Mouse (Mus musculus) gastrocnemius, postnatal 25 days (tissue): ENCODE data around the gene Ikzf3. TPM values are rescaled to one million over a fixed set of nuclear protein-coding genes. Genes with fewer than 3 reads are reported as not detected.
A peak's percentile ranks its signal among the peaks of the same experiment; 100 is the strongest.

Source experiments
- DNase-seq: peaks from one replicate; pipeline ENCODE4 v3.0.0; 2022
- total RNA-seq, 2 experiments: library from RNA; stranded (reverse); gene quantifications; 1 replicate in 1 of 2; 2 replicates in 1 of 2; pipeline ENCODE4 v1.2.3; 2021

Gene Ikzf3
- total RNA-seq, 2 experiments from 2014 or later, result 0.15 TPM; not detected in 1

GRCm38 (mm10) chr11:98473916-98474479 lies 71.8 kb downstream of the Ikzf3 start:
- no peak for DNase-seq

- no peak for DNase-seq
These were observed 73.1 kb downstream of the Ikzf3 start for GRCm38 (mm10) chr11:98472696-98473095.

GRCm38 (mm10) chr11:98470795-98471194 lies 75.0 kb downstream of the Ikzf3 start:
- no peak for DNase-seq

- no peak for DNase-seq
These were observed 75.8 kb downstream of the Ikzf3 start for GRCm38 (mm10) chr11:98469761-98470714.

DNA sequence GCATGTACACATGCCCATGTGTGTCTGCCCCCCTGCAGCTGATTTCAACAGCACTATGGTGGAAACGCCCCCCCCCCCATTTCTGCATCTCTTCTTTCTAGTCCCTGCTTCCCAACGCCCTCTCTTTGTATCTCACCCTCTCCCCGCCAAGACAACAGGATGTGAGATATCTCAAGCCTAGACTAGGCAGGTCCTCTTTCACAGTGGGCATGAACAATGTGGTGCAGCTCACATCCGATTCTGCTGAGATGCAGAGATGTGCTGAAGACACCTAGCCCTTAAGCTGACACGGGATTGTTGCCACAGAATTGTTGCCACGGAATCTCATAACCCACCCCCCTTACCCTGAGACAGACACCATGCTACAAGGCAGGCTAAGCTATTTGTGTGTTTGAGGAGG lies 81.3 kb downstream of the Ikzf3 start:
- no peak for DNase-seq

DNA sequence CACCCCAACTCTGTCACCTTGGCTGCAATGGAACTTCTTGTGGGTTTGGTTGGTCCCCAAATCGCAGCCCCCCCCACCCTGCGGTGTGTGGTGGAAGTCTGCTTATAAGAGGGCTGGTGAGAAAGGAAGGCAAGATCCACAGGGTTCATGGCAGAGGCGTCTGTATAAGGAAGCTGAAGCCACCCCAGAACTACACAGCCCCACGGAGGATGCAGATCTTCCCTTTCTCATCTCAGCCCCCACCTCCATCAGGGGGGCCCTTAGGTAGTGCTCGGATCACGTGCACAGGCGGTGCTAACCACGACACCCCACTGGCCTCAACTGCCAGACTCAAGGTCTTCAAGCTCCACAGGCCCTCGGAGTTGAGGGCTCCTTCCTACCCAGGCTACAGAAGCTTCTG lies 81.9 kb downstream of the Ikzf3 start:
- DNase-seq, result no peak

GRCm38 (mm10) chr11:98462255-98462654 lies 83.6 kb downstream of the Ikzf3 start:
- DNase-seq, result no peak

- DNase-seq, result no peak
These were observed 84.6 kb downstream of the Ikzf3 start for GRCm38 (mm10) chr11:98461109-98461720.

GRCm38 (mm10) chr11:98459860-98460259 lies 86.0 kb downstream of the Ikzf3 start:
- no peak for DNase-seq

GRCm38 (mm10) chr11:98459071-98459741 lies 86.6 kb downstream of the Ikzf3 start:
- no peak for DNase-seq

GRCm38 (mm10) chr11:98458121-98458990 lies 87.5 kb downstream of the Ikzf3 start:
- no peak for DNase-seq

DNA sequence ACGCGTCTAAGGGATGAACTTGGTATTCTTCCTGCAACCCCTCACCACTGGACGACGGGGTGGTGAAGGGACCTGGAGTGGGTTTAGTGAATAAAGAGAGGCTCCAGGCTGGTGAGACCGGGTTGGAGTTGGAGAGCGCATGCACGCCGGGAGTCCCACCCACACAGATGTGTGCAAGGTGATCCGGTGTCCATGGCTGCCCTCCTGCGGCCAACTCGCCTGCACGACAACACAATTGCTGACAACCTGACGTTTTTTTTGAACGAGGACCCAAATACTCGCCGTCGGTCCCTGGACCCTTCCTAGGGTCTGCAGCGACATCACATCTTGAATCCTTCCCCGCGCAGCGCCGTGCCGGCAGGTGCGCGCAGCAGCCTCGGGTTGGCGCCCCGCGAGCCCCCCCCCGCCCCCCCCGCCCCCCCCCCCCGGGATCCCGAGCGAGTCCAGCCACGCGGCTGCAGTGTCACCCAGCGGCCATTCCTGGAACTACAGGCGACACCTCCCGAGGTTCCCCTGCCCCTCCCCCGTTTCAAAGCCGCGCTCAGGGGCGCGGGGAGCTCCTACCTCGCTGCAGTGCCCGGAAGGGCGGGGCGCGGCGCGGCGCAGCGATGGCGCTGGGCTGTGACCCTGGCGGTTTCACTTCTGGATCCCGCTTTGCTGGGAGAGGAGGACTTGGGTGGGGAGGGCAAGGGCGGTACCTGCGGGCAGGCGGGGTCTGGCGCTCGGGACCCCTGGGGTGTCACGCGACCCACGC lies 88.3 kb downstream of the Ikzf3 start:
- DNase-seq, result peak; percentile 64

DNA sequence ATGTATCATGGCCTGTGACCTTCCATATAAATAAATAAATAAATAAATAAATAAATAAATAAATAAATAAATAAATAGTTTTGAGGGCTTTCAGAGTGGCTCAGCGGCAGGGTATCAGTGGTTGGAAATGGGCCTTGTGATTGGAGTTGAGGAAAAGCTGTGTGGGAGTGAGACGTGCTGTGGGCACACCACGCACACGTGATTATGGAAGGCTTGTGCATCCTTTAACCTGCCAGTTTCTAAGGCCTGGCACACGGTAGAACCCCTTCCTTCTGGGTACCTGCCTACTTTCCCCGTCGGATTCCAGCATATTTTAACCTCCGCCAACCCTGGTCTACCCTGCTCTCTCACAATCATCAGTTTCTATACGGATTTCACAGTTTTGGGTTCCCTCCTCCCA lies 88.9 kb downstream of the Ikzf3 start:
- no peak for DNase-seq

DNA sequence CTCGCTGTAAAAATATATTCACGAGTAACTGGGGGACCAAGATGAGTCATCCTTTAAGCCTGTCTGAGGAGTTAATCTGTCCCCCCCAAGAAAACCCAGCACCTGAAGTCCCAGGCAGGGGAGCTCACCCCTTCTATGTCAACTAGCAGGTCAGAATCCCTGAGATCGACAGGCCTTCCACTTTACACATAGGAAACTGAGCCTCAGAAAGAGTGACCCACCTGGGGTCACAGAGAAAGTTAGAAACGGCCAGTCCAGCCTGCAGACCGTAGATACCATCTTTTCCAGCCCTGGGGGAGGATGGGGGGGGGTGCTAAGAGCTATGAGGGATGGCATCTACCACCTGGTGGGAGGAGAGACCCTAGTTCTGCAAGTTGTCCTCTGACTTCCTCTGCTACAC lies 89.3 kb downstream of the Ikzf3 start:
- no peak for DNase-seq

DNA sequence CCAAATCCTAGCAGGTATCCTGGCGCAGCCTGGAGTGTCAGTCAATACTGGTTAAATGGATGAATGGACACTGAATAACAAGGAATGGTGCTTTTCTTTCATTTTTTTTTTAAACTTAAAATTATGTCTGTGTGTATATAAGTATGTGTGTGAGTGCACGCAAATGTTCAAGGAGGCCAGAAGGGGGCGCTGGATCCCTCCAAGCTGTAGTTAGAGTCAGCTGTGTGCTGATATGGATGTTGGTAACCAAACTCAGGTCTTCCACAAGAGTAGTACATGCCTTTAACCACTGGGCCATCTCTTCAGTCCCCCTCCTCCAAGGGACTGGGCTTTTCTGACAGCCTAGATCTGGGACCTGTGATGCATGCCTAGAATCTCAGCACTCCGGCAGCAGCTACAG lies 90.3 kb downstream of the Ikzf3 start:
- no peak for DNase-seq

DNA sequence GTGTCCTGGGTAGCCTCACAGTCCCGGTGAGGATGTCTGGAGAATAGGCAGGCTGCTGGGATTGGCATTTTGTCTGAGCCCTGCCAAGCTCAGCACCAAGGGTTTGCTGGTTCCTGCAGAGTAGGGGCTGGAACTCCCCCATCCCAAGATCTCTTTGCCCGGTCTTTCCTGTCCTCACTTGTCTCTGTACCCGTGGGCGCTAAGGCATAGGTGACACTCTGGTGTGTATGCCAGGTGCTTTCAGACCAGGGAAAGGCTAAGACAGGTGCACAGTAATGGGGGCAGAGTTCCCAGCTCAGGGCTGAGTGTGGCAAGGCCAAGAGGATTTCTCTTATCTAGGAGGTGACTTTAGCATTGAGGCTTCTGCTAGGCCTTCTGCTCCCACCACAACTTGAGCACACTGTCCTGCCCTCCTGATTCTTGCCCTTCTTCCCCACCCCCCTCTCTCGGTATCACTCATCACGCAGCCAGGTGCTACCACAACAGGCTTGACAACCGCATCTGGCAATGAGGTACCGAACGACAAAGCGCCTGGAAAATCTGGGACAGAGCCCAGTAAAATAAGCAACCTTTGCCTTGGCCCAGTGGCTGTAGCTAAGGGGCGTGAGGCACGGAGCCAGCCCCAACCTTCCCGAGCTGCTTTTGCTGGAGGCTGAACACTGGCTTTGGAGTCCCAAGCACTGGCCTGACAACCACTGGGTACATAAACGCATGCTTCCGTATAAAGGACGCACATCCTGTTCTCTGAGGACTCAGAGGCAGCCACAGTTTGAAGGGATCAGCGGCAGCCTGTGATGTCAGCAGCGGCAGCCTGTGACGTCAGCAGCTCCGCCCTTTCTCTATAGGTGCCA lies 95.7 kb downstream of the Ikzf3 start:
- DNase-seq, result no peak

DNA sequence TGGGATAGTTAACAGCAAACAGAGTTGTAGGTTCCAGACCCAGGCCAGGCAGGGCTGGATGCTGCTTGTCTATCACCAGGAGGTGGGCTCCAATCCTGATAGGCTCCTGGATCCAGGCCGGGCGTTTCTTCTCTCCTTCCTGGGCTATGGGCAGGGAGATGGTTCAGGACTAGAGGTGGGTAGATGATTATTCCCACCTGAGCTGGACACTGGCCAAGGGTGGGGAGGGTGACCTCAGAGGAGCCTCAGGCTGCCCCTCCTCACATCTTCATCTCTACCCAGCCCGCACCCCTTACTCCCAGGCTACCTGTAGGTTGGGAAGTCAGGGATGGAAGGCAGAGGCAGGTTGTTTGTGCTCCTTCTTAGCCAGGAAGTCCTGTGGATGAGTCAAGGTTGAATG lies 96.4 kb downstream of the Ikzf3 start:
- no peak for DNase-seq

- DNase-seq, result no peak
These were observed 97.5 kb downstream of the Ikzf3 start for GRCm38 (mm10) chr11:98448191-98448790.

GRCm38 (mm10) chr11:98447475-98447834 lies 98.4 kb downstream of the Ikzf3 start:
- DNase-seq, result no peak
